Comparison of ENCODE assay signal across 1 mouse cellular context in the genomic region with DNA sequence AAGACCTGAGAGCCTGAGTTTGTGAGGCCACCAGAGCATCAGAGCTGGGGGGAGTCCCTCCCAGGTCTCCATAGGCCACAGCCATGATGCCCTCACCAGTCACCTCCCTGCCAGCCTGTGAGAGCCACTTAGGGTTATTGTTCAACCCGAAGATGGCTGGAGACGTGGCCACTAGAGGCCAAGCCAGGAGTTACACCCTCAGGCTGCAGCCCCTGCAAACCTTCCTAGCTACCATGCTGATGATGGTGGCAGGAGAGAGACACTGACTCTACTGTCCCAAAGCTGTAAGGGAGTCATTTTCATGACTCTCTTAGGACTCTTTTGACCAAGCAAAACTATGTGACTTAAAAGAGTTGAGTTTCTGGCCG.
TF ChIP-seq lines count a peak whose summit lies in the region.

No protein-coding gene starts in this region.

TF ChIP-seq in CH12.LX, 34 proteins besides CTCF, POLR2A, EP300 and RAD21:
- no peak for TF ChIP-seq UBTF (IDR thresholded peaks at IDR 0.05; ENCODE audit: low read depth, low read length)
- TF ChIP-seq POLR2AphosphoS2 (IDR thresholded peaks at IDR 0.05; ENCODE audit: low read depth, low read length): no peak; the same call in 1 of the 2 replicates
- no peak for TF ChIP-seq MEF2A (IDR thresholded peaks at IDR 0.05; ENCODE audit: borderline replicate concordance, low read depth, low read length)
- TF ChIP-seq TBP (conservative IDR thresholded peaks at IDR 0.05; ENCODE audit: low read depth, low read length): no peak
- no peak for TF ChIP-seq MAZ (IDR thresholded peaks at IDR 0.05; ENCODE audit: low read depth, low read length)
- TF ChIP-seq TCF12 (IDR thresholded peaks at IDR 0.05; ENCODE audit: low read depth, low read length): no peak
- no peak for TF ChIP-seq CHD2 (IDR thresholded peaks at IDR 0.05; ENCODE audit: low read length)
- no peak for TF ChIP-seq BHLHE40 (IDR thresholded peaks at IDR 0.05; ENCODE audit: low read depth, low read length)
- no peak for TF ChIP-seq ETS1 (conservative IDR thresholded peaks at IDR 0.05; ENCODE audit: low read depth, low read length)
- no peak for TF ChIP-seq SIN3A (IDR thresholded peaks at IDR 0.05; ENCODE audit: low read length)
- no peak for TF ChIP-seq HCFC1 (IDR thresholded peaks at IDR 0.05; ENCODE audit: low read depth, low read length)
- no peak for TF ChIP-seq JUND (conservative IDR thresholded peaks at IDR 0.05; ENCODE audit: low read depth, low read length)
- TF ChIP-seq ELF1 (IDR thresholded peaks at IDR 0.05; ENCODE audit: low read depth, low read length): no peak
- no peak for TF ChIP-seq MXI1 (IDR thresholded peaks at IDR 0.05; ENCODE audit: low read depth, low read length)
- no peak for TF ChIP-seq CHD1 (IDR thresholded peaks at IDR 0.05; ENCODE audit: low read depth, low read length)
- no peak for TF ChIP-seq PAX5 (IDR thresholded peaks at IDR 0.05; ENCODE audit: low read length)
